Mouse (Mus musculus): ENCODE measurements around the gene Ppp1r18. TPM values are rescaled to one million over a fixed set of nuclear protein-coding genes. Genes with fewer than 3 reads are reported as not detected.

Gene Ppp1r18
- polyA plus RNA-seq, 1 experiment from 2014 or later, result 21.3 TPM

- peak overlapping the region; percentile 86 for H3K4me3 ChIP-seq (ENCODE audit: low read depth, low read length)
- H3K9ac ChIP-seq (ENCODE audit: low read depth, low read length), result peak overlapping the region; percentile 99
- under 1% methylated on average over 13 of the region's 13 CpGs for WGBS (ENCODE audit: insufficient replicate concordance)
- H3K9me3 ChIP-seq (replicated peaks; ENCODE audit: control insufficient read depth, low read length), result no peaks in the 10 kb centered on the region
- H3K4me2 ChIP-seq, result peak overlapping the region; percentile 98
- no peaks in the 10 kb centered on the region for H3K36me3 ChIP-seq (ENCODE audit: control insufficient read depth, insufficient read depth, low read length)
- peaks cover 15% of the 10 kb centered on the region for H3K4me1 ChIP-seq (ENCODE audit: control insufficient read depth, insufficient read depth, low read length)
- no peak for ATAC-seq (replicated peaks; ENCODE audit: insufficient number of reproducible peaks, low FRiP score, low TSS enrichment)
- H3K27me3 ChIP-seq (ENCODE audit: control insufficient read depth, insufficient read depth, low read length), result no peaks in the 10 kb centered on the region
- H3K27ac ChIP-seq (ENCODE audit: low read depth, low read length), result peak overlapping the region; percentile 93
Observed at GRCm38 (mm10) chr17:35917463-35918251, 52.3 kb downstream of the Ppp1r18 start.

- Histone ChIP-seq H3K27me3 (ENCODE audit: control insufficient read depth, insufficient read depth, low read length) (no peaks in the 10 kb centered on the region), H3K9ac (ENCODE audit: low read depth, low read length) (peak overlapping the region; percentile 99), H3K4me1 (ENCODE audit: control insufficient read depth, insufficient read depth, low read length) (peaks cover 15% of the 10 kb centered on the region), H3K27ac (ENCODE audit: low read depth, low read length) (peak overlapping the region; percentile 93), H3K4me2 (peak overlapping the region; percentile 98), H3K36me3 (ENCODE audit: control insufficient read depth, insufficient read depth, low read length) (no peaks in the 10 kb centered on the region), H3K9me3 (replicated peaks; ENCODE audit: control insufficient read depth, low read length) (no peaks in the 10 kb centered on the region), H3K4me3 (ENCODE audit: low read depth, low read length) (peak overlapping the region; percentile 86)
- under 1% methylated on average over 11 of the region's 11 CpGs for WGBS (ENCODE audit: insufficient replicate concordance)
- ATAC-seq (replicated peaks; ENCODE audit: insufficient number of reproducible peaks, low FRiP score, low TSS enrichment), result no peak
Observed at GRCm38 (mm10) chr17:35918276-35919059, 53.1 kb downstream of the Ppp1r18 start.

- H3K27me3 ChIP-seq (ENCODE audit: control insufficient read depth, insufficient read depth, low read length), result no peaks in the 10 kb centered on the region
Observed at GRCm38 (mm10) chr17:35919060-35919715, 53.8 kb downstream of the Ppp1r18 start.

GRCm38 (mm10) chr17:35919864-35920301 is 54.5 kb downstream of the Ppp1r18 start:
- Histone ChIP-seq H3K9ac (ENCODE audit: low read depth, low read length) (peak overlapping the region; percentile 99), H3K4me2 (peak overlapping the region; percentile 98), H3K4me1 (ENCODE audit: control insufficient read depth, insufficient read depth, low read length) (peaks cover 15% of the 10 kb centered on the region), H3K27ac (ENCODE audit: low read depth, low read length) (peak overlapping the region; percentile 93), H3K27me3 (ENCODE audit: control insufficient read depth, insufficient read depth, low read length) (no peaks in the 10 kb centered on the region), H3K36me3 (ENCODE audit: control insufficient read depth, insufficient read depth, low read length) (peaks cover 11% of the 10 kb centered on the region), H3K4me3 (ENCODE audit: low read depth, low read length) (peak overlapping the region; percentile 14), H3K9me3 (replicated peaks; ENCODE audit: control insufficient read depth, low read length) (no peaks in the 10 kb centered on the region)
- no peak for ATAC-seq (replicated peaks; ENCODE audit: insufficient number of reproducible peaks, low FRiP score, low TSS enrichment)
- 47% methylated on average over 6 of the region's 6 CpGs for WGBS (ENCODE audit: insufficient replicate concordance)

More at GRCm38 (mm10) chr17:35919060-35919715, 53.8 kb downstream of the Ppp1r18 start:
- Histone ChIP-seq H3K36me3 (ENCODE audit: control insufficient read depth, insufficient read depth, low read length) (peaks cover 5% of the 10 kb centered on the region), H3K27ac (ENCODE audit: low read depth, low read length) (peak overlapping the region; percentile 93), H3K9ac (ENCODE audit: low read depth, low read length) (peak overlapping the region; percentile 99), H3K4me2 (peak overlapping the region; percentile 98), H3K4me3 (ENCODE audit: low read depth, low read length) (peak overlapping the region; percentile 86), H3K9me3 (replicated peaks; ENCODE audit: control insufficient read depth, low read length) (no peaks in the 10 kb centered on the region), H3K4me1 (ENCODE audit: control insufficient read depth, insufficient read depth, low read length) (peaks cover 15% of the 10 kb centered on the region)
- 13% methylated on average over 7 of the region's 7 CpGs for WGBS (ENCODE audit: insufficient replicate concordance)
- peak; percentile 28; the same call in 1 of the 2 replicates for ATAC-seq (replicated peaks; ENCODE audit: insufficient number of reproducible peaks, low FRiP score, low TSS enrichment)

- H3K4me2 ChIP-seq, result peak overlapping the region; percentile 98
- 67% methylated on average over 1 of the region's 1 CpGs for WGBS (ENCODE audit: insufficient replicate concordance)
- H3K4me1 ChIP-seq (ENCODE audit: control insufficient read depth, insufficient read depth, low read length), result peaks cover 10% of the 10 kb centered on the region
- ATAC-seq (replicated peaks; ENCODE audit: insufficient number of reproducible peaks, low FRiP score, low TSS enrichment), result no peak
- no peaks in the 10 kb centered on the region for H3K9me3 ChIP-seq (replicated peaks; ENCODE audit: control insufficient read depth, low read length)
- no peaks in the 10 kb centered on the region for H3K27me3 ChIP-seq (ENCODE audit: control insufficient read depth, insufficient read depth, low read length)
- H3K27ac ChIP-seq (ENCODE audit: low read depth, low read length), result peak overlapping the region; percentile 93
- H3K9ac ChIP-seq (ENCODE audit: low read depth, low read length), result peak overlapping the region; percentile 99; the same call in 1 of the 2 replicates
- H3K4me3 ChIP-seq (ENCODE audit: low read depth, low read length), result peak overlapping the region; percentile 14
- peaks cover 15% of the 10 kb centered on the region for H3K36me3 ChIP-seq (ENCODE audit: control insufficient read depth, insufficient read depth, low read length)
Observed at GRCm38 (mm10) chr17:35920384-35920783, 55.0 kb downstream of the Ppp1r18 start.

- WGBS (ENCODE audit: insufficient replicate concordance), result 82% methylated on average over 5 of the region's 5 CpGs
- ATAC-seq (replicated peaks; ENCODE audit: insufficient number of reproducible peaks, low FRiP score, low TSS enrichment), result no peak
- peaks cover 8% of the 10 kb centered on the region for H3K4me1 ChIP-seq (ENCODE audit: control insufficient read depth, insufficient read depth, low read length)
- peaks cover 15% of the 10 kb centered on the region for H3K36me3 ChIP-seq (ENCODE audit: control insufficient read depth, insufficient read depth, low read length)
- no peaks in the 10 kb centered on the region for H3K9me3 ChIP-seq (replicated peaks; ENCODE audit: control insufficient read depth, low read length)
- no peak overlapping the region for H3K4me3 ChIP-seq (ENCODE audit: low read depth, low read length)
- no peaks in the 10 kb centered on the region for H3K27me3 ChIP-seq (ENCODE audit: control insufficient read depth, insufficient read depth, low read length)
- no peak overlapping the region; the same call in 1 of the 2 replicates for H3K4me2 ChIP-seq
- peak overlapping the region; percentile 93 for H3K27ac ChIP-seq (ENCODE audit: low read depth, low read length)
- H3K9ac ChIP-seq (ENCODE audit: low read depth, low read length), result no peak overlapping the region
Observed at GRCm38 (mm10) chr17:35920862-35921562, 55.6 kb downstream of the Ppp1r18 start.

GRCm38 (mm10) chr17:35921710-35922109 is 56.3 kb downstream of the Ppp1r18 start:
- Histone ChIP-seq H3K27me3 (ENCODE audit: control insufficient read depth, insufficient read depth, low read length) (no peaks in the 10 kb centered on the region), H3K4me1 (ENCODE audit: control insufficient read depth, insufficient read depth, low read length) (peaks cover 8% of the 10 kb centered on the region), H3K4me3 (ENCODE audit: low read depth, low read length) (no peak overlapping the region), H3K9me3 (replicated peaks; ENCODE audit: control insufficient read depth, low read length) (no peaks in the 10 kb centered on the region), H3K4me2 (no peak overlapping the region), H3K27ac (ENCODE audit: low read depth, low read length) (no peak overlapping the region), H3K36me3 (ENCODE audit: control insufficient read depth, insufficient read depth, low read length) (peaks cover 21% of the 10 kb centered on the region), H3K9ac (ENCODE audit: low read depth, low read length) (no peak overlapping the region)
- ATAC-seq (replicated peaks; ENCODE audit: insufficient number of reproducible peaks, low FRiP score, low TSS enrichment), result no peak
- 81% methylated on average over 4 of the region's 4 CpGs for WGBS (ENCODE audit: insufficient replicate concordance)

GRCm38 (mm10) chr17:35922566-35922965 is 57.2 kb downstream of the Ppp1r18 start:
- Histone ChIP-seq H3K4me1 (ENCODE audit: control insufficient read depth, insufficient read depth, low read length) (peaks cover 8% of the 10 kb centered on the region), H3K4me3 (ENCODE audit: low read depth, low read length) (no peak overlapping the region), H3K27ac (ENCODE audit: low read depth, low read length) (no peak overlapping the region), H3K27me3 (ENCODE audit: control insufficient read depth, insufficient read depth, low read length) (no peaks in the 10 kb centered on the region), H3K9ac (ENCODE audit: low read depth, low read length) (no peak overlapping the region), H3K9me3 (replicated peaks; ENCODE audit: control insufficient read depth, low read length) (no peaks in the 10 kb centered on the region), H3K4me2 (no peak overlapping the region), H3K36me3 (ENCODE audit: control insufficient read depth, insufficient read depth, low read length) (peaks cover 24% of the 10 kb centered on the region)
- ATAC-seq (replicated peaks; ENCODE audit: insufficient number of reproducible peaks, low FRiP score, low TSS enrichment), result no peak
- 88% methylated on average over 3 of the region's 3 CpGs for WGBS (ENCODE audit: insufficient replicate concordance)

All from heart, embryonic 11.5 days (tissue).